Mouse (Mus musculus): ENCODE data around the gene Cyb5d1.

Gene Cyb5d1

DNA sequence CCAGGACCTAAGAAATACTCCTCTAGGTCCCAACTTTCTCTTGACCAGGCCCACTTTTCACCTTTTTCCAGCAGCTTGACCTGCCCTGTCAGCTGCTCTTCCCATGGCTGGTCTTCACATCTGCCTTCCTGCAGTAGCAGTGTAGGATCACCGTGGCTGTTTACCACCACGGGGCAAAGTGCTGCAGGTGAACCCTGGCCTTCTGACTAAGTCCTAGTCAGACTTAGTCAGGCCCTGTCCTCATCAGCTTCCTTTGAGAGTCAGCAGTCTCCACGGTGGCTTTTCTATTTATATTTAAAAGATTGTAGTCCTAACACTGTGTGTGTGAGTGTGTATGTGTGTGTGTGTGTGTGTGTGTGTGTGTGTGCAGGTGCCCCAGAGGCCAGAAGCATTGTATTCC lies 17.7 kb downstream of the Cyb5d1 start:
- DNase-seq, result peak; percentile 90

DNA sequence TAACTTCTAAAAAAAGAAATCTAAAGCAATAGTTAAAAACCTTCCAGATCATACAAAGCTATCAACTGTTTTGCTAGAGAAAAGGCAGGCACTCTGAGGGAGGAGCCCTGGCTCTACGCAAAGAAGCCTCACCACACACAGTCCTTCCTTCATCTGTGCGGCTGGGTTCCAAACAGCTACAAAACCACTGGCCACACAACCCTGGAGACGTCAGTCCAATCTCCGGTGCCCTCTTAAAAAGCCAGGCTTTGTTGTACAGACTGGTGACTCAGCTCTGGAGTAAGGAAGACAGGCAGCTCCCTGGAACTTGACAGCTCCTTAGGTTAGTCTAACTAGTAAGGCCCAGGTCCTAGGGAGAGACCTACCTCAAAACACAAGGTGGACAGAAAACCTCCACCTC lies 19.8 kb downstream of the Cyb5d1 start:
- DNase-seq, result no peak

DNA sequence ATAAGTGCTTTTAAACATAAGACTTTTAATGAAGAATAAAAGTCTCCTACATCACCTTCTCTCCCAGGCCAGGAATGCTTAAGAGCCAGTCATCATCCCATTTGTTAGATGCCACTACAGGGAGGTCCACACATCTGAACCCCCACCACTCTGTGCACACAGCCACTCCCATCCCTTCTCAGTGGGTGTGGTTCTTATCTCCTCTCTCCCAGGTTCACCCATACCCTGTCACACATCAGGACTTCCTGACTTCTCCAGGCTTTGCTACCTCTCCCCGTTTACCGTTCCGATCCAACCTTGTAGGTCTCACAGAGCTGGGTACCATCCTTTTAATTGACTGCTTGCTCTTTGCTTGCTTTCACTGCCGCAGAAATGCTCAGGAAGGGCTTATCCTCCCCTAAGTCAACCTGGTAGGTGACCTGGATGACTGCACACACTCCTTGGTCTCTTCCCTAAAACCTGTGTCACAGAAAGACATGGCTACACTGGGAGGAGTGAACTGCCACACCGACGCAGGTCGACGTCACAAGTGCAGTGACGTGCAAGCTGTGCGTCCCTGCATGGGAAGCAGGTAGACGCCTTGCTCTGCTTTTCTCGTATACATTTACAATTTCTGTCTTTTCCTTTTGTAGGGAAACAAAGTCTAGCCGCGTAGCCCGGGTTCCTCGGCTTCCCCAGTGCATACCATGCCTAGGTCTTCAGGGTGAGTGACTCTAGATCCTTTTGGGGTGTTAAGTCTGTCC lies 22.0 kb downstream of the Cyb5d1 start:
- DNase-seq, result no peak

DNA sequence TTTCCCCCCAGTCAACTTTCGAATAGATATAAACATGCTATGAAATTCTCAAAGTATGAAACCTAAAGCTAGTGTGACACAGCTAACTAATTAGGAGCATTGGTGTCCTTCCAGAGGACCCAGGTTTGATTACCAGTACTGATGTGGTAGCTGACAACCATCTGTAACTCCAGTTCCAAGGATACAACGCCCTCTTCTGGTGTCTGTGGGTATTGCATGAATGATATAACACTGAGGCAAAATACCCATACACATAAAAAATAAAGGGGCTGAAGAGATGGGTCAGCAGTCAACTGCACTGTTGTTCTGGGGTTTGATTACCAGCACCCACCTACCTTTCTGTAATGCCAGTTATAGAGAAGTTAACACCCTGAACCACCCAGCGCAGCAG lies 22.7 kb downstream of the Cyb5d1 start:
- DNase-seq, result no peak

DNA sequence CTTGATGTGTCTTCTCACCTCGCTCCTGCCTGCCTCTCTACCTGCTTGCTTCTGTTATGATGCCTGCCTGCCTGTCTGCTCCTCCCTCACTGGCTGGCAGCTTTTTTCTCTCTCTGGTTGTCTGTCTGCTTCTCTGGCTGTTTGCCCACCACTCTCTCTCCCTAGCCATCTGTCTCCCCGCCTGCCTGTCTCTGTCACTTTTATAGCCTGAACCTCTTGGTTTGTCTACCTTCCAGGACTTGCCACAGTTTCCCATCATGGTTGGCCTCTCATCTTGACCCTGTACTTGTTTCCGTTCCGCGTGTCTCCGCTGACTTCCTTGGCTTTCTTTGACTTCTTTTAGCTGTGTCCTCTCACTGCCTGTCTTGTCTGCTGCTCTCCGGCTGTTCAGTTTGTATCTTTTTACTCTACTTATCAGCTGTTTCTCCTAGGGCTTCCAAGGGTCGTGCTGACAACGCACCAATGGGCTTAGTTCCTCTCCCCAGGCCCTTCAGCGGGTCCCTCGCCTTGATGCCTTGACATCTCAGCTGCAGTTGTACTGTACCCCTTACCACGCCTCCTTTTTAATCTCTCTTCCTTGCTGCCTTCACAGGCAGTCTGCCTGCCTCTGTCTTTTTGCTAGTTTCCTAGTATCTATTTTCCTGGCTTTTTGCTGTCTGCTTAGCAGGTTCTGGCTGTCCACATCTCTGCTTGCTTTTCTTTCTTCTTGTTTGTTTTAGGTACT lies 23.2 kb downstream of the Cyb5d1 start:
- DNase-seq, result peak; percentile 51

DNA sequence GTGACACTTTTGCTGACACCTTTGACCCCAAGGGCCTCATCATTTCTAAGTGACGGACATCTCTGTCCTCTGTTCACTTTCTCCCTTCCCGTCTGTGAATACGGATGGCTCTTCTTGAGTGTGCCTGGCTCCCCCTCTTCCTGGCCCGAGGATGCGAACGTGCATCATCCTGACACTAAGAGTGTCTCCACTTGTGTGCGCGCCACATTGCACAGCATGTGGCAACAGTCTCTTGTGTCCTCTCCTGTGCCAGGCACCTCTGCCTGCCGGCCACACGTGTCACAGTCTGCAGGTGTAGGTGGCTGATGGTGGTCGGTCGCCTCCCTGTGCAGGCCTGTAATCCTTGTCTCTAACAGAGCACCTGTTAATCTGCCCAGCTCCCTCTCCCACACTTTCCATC lies 23.8 kb downstream of the Cyb5d1 start:
- DNase-seq, result no peak

DNA sequence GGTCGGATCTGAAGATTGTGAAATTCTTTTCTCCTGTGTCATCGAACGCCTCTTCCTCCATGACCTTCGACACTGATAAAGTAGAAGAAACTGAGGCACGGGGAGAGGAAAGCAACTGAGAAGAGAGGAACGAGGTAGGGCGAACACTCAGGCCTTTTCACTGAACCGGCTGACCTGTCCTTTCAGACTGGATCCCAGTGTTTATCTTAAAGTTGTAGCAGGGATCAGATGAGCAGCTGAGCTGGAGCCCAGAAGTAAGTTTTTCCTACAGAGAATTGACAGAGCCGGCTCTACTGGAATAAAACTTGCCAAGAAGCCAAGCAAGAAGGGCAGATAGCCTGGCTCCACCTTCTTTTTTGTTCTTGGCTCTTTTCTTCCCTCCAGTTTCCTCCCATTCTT lies 24.6 kb downstream of the Cyb5d1 start:
- no peak for DNase-seq

DNA sequence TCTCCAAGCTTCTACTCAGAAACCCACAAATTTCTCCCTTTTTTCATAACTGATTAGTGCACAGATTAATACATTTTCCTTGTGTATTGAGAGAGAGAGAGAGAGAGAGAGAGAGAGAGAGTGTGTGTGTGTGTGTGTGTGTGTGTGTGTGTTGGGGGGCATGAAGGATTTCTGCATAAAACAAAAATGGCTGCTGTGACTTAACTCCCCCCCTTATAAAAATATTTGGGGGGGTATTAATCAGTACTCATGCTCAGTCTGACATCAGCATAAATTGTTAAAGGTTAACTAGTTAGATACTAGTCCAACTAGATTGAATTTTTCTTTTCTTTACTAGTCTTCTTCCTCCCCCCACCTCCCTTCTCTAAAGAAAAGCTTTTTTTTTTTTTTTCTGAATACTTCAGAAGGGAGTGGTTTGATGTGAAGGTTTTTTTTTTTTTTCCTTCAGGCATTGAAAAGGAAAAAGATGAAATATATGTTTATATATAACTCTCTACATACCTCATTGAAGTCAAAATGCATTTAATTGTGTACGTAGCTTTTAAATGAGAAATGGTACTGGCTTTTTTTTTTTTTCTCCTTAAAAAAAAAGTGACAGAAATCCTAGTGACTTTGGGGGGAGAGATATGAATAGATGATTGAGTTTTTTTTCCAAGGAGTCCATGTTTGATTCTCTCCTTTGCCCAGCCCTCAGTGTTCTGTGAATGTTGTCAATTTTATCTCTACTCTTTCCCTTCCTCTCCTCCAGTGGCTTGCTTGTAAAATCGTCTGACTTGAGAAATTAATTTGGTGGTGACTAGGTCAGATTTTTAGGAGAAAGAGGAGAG lies 25.2 kb downstream of the Cyb5d1 start:
- no peak for DNase-seq

DNA sequence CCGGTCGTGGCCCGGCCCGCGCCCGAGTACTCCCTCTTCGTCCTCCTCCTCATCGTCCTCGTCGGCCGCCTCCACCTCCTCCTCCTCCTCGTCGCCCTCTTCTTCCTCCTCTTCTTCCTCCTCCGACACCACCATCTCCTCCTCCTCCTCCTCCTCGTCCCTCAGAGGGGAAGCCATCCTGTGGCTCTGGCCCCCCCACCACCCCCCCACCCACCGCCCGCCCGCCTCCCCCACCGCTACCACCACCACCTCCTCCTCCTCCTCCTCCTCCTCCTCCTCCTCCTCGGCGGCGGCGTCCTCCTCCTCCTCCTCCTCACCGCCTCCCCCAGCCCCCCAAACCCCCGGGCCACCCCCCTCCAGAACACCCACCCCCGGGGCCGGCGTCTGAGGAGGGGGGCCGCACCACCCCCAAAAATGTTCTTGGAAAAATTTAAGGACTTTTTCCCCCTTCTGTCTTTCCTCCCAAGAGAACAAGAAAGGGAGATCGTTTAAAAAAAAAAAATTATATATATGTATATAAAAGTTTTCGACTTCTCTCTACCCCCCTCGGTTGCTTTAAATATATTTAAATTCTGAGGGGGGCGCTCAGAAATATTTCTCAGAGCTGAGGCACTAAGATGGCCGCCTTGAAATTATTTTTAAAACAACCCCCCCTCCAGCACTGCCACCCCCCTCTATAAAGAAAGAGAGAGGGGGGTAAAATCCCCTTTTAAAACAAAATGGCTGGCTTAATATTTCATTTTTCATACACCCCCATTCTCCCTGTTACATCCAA lies 26.0 kb downstream of the Cyb5d1 start, which contains the start of gene Chd3:
Chd3 (minus strand) TSS at position 192 of the 775 bp plus-strand sequence.
- no peak for DNase-seq

DNA sequence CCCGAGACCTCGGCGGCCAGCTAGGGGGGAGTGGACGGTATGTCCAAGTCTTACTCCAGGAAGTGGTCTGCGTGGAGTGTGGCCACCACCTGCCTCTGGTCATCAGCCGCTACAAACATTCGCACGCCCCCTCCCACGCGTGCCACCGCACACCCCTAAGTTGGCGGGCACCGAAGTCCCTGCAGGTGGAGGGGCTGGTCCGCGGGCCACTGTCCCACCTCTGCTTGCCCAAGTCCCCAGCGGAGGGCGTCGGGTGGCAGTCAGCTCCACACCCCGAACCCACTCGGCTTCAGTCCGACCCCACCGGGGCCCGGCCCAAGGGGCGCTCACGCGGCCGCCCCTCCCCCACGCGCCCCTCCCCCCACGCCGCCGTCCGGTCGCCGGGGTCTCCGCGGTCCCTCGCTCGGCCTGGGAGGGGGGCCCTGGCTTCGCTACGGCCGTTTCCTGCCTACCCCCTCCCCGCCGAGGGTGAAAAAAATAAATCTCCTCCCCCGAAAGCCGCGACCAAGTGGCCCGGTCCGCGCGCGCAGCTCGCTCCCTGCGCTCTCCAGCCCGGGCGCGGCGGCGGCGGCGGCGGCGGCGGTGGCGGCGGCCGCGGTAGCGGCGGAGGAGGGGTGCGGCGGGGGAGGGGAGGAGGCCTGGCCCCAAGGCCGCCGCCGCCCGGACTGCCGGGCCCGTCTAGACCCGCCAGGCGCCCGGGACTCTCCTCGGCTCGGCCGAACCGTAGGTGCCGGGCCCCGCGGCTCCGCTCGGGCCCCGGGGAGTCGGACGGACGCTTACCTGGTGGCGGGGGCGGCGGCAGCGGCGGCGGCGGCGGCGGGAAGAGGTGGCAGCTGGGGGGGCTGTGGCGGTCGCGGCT lies 26.8 kb downstream of the Cyb5d1 start:
- DNase-seq, result peak; percentile 38

DNA sequence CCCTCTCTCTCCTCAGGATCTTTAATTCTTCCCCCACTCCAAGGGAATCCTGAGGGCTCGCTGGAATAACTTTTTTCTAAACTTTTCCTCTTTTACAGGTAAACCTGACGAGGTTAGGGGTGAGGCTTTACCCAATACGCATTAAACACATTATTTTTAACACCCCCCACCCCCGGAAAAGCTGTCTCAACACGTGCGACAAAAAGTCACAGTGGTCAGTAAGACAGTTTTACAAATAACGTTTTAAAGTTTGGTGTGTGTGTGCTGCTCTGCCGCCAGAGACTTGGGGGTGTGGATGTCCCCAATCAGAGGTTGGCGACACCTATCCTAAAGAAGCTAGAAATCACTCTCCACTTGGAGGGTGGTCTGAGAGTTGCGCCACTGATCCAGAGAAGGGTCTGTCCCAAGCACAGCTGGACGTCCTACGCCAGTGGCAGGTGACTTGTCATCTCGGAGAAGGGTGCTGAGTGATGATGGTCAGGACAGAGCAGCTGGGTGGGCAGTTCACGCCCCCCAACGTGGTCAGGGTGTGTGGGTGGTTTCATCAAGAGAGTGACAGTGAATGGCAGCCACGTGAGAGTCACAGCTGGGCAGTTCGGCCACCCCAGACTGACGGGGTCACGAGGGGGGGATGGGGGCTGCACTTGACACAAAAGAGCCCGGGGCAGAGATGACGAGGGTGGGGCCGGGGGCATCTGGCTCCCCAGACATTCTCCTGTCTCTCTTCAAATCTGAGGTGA lies 27.6 kb downstream of the Cyb5d1 start:
- peak; percentile 63 for DNase-seq

DNA sequence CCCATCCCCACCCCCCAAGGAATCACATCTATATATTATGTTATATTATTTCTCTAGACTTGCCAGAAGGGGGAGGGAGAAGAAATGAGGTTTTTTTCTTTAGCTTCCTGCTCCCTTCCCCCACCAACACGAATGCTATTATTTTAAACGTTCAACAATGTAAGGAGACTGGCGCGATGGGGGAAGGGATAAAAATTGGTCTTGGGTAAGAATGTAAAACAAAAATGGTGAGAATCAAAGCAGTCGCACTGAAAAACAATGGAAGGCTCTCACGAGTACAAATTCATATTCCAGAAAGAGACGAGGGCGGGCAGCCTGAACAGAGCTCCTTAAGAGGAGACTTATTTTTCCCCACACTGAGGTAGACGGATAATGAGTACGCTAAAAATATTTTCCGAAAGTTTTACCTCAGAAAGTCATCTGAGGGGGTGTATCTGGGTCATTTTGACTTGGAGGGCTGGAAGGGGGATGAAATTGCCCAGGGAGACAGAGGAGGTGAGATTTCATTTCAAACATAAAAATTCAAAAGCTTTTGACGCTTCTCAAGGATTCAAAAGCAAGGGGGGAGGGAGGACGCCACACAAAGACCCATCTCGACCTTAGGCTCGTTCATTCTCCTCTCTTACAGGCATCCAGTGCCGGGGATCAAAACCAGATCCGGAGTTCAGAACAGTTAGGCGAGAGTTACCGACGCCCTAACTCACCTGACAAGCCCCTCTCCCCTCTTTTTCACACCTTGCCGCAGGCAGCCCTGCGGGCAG lies 28.4 kb downstream of the Cyb5d1 start:
- peak; percentile 64 for DNase-seq

DNA sequence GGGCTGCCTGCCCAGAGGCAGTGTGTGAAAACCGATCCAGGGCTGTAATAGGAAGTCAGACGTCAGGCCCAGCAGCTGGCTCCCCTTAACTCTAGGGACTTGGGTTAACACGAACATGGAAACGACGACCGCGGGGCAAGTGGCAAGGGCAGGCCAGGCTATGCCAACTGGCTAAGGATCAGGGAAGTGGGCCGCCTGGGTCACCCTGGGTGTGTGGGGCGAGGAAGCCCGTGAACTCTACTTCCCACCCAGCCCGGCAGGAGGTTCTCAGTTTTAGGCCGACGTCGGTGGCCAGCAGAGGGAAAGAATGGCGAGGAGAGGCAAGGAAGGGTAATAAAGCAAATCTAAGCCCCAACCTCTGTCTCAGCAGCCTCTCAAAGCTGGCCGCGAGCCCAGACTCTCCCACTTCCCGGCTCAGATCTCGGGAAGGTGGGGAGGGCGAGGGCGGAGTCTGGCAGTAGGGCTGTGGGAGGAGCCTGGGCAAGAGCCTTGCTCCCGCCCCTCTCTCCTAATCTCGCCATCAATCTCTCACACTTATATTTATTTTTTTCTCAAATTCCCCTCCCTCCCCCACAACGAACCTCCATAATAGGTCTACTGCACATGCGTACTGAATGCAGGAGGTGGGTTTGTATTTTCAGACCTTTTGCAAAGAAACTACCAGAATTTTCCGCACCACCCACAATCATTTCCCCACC lies 29.1 kb downstream of the Cyb5d1 start:
- DNase-seq, result peak; percentile 98

DNA sequence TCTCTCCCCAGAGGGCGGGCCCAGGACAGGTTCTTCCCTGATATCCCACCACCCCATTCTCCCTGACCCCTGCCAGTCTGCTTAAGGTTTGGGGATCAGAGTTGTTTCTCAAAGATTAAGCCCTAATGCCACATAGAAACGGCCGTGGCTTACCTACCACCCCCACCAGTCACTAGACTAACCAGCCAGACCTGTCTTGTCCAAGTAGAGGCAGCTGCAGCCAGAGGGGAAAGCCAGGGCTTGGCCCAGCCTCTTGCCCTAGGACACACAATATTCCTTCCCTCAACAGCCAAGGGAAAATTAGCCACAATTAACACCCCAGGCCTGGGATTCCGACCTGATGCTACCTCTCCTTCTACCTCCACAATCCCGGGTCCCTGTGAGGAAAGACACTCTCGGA lies 29.7 kb downstream of the Cyb5d1 start:
- no peak for DNase-seq

DNA sequence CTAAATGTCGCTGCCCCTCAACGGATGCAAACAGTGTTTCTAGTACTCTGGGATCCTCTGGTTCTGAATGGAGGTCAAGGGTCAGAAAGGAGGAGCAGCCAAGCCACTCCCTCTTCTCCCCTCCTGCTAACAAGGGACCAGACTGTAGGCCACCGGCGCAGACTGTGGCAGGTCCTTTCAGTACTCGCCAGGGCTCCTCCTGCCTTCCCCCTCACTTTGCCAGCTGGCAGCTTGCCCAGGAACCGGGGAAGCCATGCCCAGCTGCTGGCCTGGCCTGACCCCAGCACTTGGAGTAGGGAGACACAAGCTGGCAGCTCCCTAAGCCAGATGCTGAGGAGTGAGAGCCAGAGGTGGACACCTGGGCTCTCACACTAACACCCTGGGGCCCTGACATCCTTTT lies 30.5 kb downstream of the Cyb5d1 start:
- peak; percentile 99 for DNase-seq

DNA sequence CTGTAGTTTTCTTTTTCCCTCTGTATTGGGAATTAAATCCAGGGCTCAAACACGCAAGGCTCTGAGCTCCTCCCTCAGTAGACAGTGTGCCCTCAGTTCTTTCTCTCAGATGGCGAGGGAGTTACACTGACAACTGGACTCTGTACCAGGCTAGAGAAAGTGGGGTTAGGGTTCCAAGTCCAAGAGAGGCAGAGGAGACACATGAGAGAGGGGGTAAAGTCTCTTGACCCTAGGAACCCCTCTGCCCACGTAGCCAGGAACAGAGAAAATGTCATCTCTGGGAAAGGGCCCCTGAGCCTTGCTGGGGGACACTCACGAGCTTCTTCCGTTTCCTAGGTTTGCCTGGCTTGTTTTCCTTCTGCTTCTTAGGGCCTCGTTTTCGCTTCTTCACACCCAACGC lies 31.1 kb downstream of the Cyb5d1 start:
- DNase-seq, result peak; percentile 90

DNA sequence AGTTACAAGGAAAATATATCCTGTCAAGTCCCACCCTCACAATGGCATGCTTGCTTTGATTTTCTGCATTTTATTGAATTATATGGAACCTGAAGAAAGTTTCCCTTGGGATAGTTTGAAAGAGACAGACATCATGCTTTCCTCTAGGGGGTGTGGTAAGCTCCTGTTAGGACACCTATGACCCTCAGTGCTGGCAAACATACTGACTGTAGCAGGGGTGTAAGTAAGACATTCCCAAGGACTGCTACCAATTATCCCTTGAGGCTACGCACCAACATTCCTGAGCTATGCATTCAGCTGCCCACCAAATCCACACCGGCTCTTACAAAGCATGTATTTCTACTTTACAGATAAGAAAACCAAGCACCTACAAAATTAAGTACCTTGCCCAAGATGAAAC lies 33.0 kb downstream of the Cyb5d1 start:
- peak; percentile 54 for DNase-seq

DNA sequence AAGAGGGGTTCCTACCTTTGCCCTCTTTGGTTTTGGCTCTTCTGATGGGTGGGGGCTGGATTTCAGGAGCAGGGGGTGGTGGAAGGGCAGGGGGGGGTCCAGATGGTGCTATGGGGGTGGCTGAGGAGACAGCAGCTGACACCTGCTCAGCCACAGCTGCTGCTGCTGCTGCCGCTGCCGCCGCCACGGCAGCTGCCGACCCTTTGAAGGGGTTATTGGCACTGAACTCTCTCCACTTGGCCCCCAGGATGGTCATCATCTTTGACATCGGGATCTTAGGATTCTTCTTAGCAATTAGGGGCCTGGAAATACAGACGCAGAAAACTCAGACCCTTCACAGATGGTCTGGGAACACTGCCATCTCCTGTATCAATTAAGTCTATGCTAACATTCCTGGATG lies 33.4 kb downstream of the Cyb5d1 start:
- no peak for DNase-seq

DNA sequence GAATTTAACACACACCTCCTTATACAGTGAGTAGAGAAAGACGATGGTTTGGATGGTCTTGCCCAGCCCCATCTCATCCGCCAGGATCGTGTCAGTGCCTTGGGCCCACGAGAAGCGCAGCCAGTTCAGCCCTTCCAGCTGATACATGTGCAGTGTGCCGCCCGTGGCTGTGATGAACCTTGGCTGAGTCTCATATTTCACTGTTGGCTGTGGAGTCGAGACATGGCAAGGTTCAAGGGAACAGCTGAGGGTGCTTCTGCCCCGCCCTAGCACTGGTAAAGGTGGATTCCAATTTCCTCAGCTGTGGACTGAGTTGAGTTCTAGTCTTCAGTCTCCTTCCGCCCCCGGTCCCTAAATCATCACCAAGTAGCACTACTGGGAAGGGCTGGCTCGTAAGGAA lies 37.7 kb downstream of the Cyb5d1 start:
- no peak for DNase-seq

DNA sequence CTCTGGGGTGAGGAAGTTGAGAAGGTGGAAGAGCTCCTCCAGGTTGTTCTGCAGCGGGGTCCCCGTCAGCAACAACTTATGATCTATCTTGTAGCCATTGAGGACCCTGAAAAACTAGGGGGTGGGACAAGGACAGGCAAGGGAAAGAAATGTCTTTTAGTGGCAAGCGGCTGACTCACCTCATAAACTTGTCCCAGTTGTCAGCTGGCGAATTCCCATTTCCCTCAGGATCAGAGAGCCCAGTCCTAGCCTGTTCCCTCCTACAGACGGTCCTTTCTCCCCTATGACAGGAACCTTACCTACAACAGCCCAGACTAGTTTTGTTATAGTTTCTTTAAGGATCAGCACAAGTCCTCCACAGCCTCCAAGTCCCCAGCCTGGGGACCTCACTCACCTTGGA lies 38.9 kb downstream of the Cyb5d1 start:
- no peak for DNase-seq

Measured in kidney, adult 9 months (tissue).